Mouse (Mus musculus) layer of hippocampus, postnatal 14 days (tissue): ENCODE data around the gene E130308A19Rik. TPM values are rescaled to one million over a fixed set of nuclear protein-coding genes. Genes with fewer than 3 reads are reported as not detected.

Source experiments
- DNase-seq, 2 experiments: peaks; one replicate each; pipeline ENCODE4 v3.0.0; 2021 to 2022; ENCODE audit warnings: low spot score in 2 of 2, mixed read lengths in 1 of 2
- total RNA-seq, 2 experiments: library from RNA; stranded (reverse); gene quantifications; 2 replicates each; pipeline ENCODE4 v1.2.3; 2021

The E130308A19Rik gene
- total RNA-seq, 2 experiments from 2014 or later = 14.7 to 16.6 TPM

DNA sequence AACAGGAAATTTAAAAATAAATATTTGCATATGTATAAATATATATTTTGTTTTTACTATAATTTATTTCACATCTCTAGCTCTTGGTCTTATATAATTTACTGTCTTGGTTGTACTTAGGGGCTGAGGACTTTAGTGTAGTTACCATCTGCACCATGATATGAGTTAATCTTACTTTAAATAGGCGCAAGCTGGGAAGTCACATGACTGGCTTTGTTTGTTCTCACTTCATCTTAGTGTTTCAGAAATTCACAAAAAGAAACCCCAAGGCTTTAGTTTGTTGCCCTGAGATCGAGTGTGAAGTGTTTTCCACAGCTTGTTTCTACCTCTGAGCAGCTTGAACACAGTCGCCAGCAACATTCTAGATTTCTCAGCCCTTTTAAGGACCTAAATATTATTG, 49.7 kb downstream of the E130308A19Rik start:
- DNase-seq = no peak

DNA sequence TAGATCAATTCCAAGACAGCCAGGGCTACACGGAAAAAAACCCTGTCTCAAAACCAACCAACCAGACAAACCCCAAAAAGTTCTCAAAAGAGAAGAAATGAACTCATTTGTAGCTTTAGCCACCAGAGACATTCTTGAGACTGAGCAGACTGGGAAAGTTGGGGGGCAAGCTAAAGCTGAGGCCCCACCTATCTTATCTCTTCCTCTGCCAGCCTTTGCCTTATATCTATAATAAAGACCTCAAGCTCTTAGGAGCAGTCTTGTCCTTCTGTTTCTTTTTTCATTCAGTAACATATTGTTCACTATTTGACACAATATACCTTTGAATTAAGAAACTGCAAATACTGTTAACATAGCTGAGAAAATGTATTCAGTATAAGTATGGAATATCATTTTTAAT, 55.4 kb downstream of the E130308A19Rik start:
- no peak for DNase-seq

DNA sequence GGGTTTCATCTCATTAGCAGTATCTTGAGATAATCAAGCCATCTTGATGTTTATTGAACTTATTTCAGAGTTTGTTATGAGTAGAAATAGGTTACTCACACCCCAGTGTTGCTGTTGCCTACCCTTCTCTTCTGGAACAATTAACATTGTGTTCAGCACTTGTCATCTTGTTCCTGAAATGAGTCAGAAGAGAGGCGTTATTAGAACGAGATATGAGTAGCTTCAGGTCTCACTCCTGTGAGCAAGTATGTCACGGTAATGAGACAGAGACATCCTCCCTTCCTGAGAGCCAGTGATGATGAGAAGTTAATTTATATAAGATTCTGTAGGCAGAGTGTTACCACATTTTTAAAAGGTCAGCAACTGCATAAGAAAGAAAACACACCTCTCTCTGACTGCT, 56.5 kb downstream of the E130308A19Rik start:
- no peak for DNase-seq

GRCm38 (mm10) chr4:59682950-59683349, 56.9 kb downstream of the E130308A19Rik start:
- DNase-seq = no peak

GRCm38 (mm10) chr4:59684306-59684705, 58.3 kb downstream of the E130308A19Rik start:
- DNase-seq = no peak

GRCm38 (mm10) chr4:59686716-59687115, 60.7 kb downstream of the E130308A19Rik start:
- DNase-seq = peak in 1 of 2 experiments; percentile 13

DNA sequence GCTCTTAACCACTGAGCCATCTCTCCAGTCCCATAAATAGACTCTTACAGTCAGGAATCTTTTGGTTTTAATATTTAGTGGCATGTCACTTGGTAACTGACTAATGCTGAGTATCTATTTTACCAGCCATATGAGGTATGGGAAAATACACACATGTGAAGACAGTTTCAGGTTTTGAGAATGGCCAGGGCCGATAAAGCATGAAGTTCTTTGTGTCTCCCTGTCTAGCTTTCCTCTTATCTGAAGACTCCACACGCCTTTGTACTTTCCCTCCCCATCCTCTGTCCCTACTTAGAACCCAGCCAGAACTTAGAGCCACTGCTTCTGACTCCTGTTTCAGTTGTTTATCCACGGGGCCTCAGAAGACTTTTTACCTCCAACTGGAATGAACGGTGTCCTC, 63.0 kb downstream of the E130308A19Rik start:
- DNase-seq = no peak

- no peak for DNase-seq
These were observed 64.1 kb downstream of the E130308A19Rik start for GRCm38 (mm10) chr4:59690145-59690544.

GRCm38 (mm10) chr4:59696846-59697245, 70.8 kb downstream of the E130308A19Rik start:
- no peak for DNase-seq

DNA sequence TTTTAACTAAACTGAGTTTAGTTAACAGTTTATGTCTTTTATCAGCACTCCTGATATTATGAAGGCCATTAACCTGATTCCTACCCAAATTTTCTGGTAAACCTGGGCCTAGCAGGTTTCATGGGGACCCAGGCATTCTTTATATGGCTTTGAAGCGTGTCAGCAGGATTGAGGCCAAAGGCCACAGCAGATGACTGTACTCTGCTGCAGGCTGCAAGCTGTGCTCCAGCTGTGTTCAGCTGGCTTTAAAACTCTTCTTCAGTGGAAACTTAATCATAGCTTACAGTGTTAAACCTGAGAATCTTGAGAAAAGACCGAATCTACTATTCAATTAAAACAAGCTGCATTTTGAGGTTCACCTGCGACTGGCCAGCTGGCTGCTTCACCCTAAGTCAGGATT, 71.9 kb downstream of the E130308A19Rik start:
- no peak for DNase-seq

- no peak for DNase-seq
These were observed 73.2 kb downstream of the E130308A19Rik start for GRCm38 (mm10) chr4:59699014-59699792.

GRCm38 (mm10) chr4:59709321-59709720, 83.3 kb downstream of the E130308A19Rik start:
- no peak for DNase-seq

DNA sequence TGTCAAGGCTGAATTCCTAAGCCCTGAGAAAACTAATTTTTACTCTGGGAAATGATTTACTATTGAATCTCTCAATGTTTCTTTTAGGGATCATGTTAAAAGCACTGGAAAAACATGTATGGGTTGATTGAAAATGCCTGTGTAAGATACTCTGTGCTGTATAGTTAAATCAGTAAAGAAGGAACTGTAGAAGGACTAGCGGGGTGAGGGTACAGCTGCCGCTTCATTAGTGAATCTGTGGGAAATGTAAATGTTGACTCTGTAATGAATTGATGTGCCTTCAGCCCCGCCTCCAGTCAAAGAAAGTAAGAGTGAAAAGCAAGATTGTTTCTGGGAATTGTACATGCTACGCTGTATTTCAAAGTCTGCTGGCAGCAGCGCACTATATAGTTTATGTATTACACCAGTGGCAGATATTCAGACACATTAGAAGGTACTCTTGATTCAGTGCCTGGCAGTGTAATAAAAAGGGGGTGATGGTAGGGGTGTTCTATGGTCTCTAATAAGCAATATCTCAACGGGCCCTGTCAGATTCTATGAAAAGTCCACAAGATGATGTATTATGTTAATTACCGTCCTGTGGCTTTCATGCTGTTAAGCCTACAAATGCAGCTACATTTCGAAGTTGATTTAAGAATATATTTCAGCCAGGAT, 84.9 kb downstream of the E130308A19Rik start:
- no peak for DNase-seq

- DNase-seq = no peak
These were observed 86.4 kb downstream of the E130308A19Rik start for GRCm38 (mm10) chr4:59712451-59712850.

DNA sequence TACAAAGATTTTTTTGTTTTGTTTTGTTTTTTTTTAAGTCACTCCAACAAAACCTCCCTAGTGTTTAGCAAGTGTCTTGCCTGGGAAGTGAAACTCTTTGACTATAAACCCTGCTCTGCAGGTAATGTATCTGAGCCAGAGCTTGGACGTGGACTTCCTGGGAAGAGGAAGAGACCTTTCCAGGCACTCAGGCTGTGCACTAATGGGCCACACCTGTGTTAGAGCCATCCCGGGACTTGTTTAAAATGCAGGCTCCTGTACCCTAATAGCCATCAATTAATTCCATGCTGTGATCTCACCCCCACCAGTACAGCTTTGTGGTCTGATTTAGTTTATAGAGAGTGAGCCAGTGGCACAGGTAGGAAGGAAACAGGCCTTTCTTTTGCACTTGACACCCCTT, 86.9 kb downstream of the E130308A19Rik start:
- no peak for DNase-seq

DNA sequence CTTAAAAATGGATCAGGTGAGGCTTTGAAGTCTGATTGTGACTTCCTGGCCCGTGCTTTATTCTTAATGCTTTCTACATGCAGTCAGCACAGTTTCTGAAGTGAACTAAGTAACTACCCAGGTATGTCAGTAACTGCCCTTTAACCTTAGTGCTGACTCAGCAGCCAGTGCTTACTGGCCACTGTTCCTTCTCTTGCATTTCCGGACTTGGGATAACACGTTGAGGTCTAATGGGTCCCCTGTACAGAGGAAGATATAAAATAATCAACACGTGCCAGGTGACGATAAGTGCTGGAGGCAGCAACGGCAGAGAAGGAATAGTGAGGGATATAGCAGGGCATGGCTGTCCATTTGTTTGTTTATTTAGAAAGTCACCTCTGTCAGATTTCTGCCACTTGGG, 88.5 kb downstream of the E130308A19Rik start:
- DNase-seq = no peak

- DNase-seq = no peak
These were observed 88.9 kb downstream of the E130308A19Rik start for GRCm38 (mm10) chr4:59714926-59715325.

GRCm38 (mm10) chr4:59715531-59715930, 89.5 kb downstream of the E130308A19Rik start:
- DNase-seq = no peak

GRCm38 (mm10) chr4:59717349-59717748, 91.3 kb downstream of the E130308A19Rik start:
- no peak for DNase-seq

- DNase-seq = no peak
These were observed 92.5 kb downstream of the E130308A19Rik start for GRCm38 (mm10) chr4:59718542-59718941.

DNA sequence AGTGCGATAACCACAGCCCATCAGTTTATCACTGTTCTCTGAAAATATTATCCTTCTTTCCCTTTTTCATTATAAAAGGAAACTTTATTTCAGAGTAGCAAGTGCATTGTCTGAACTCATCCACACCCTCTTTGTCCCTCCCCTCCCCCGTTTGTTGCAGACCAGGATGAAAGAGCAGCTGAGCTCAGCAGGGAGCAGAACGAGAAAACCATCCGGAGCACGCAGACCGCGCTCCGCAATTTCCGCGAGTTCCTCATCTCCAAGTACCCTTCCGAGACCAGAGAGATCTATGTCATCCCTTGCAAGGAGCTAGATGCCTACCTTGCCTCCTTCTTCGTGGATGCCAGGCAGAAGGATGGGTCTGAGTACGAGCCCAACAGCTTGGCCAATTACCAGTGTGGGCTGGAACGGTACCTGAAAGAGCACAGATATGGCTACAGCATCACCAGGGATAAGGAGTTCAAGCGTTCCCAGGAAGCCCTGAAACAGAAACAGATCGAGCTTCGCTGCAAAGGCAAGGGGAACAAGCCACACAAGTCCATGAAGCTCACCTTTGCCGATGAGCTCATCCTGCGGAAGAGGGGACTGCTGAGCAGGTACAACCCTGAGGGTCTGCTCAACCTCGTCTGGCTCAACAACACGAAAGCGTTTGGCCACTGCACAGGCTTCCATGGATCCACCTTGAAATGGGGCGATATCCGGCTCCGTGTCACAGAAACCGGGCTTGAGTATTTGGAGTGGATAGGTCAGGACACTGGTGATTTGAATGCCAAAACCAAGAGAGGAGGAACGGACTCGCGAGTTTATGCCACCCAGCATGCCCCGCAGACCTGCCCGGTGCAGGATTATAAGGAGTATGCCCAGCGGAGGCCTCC, 93.7 kb downstream of the E130308A19Rik start:
- DNase-seq = no peak

- no peak for DNase-seq
These were observed 95.8 kb downstream of the E130308A19Rik start for GRCm38 (mm10) chr4:59721811-59722210.
